Mouse (Mus musculus) CH12.LX (cell line): Measurements from ENCODE around the gene Tll2.

Experiments
- BHLHE40 ChIP-seq: IDR thresholded peaks from 2 replicates; pipeline ENCODE4 v1.6.1; 2011; ENCODE audit warnings: mild to moderate bottlenecking, low read depth, low read length, improper control_type of control experiment
- CHD2 ChIP-seq: IDR thresholded peaks from 2 replicates; pipeline ENCODE4 v1.6.1; 2011; ENCODE audit warnings: low read length, improper control_type of control experiment
- CTCF ChIP-seq, 2 experiments: IDR thresholded peaks in 1 of 2; conservative IDR thresholded peaks in 1 of 2; 2 replicates each; pipeline ENCODE4 v1.5.1; 2011 to 2012; ENCODE audit warnings: low read depth in 2 of 2, low read length in 2 of 2, improper control_type of control experiment in 1 of 2, inconsistent platforms in 1 of 2, mild to moderate bottlenecking in 1 of 2, moderate library complexity in 1 of 2
- EP300 ChIP-seq: IDR thresholded peaks from 2 replicates; pipeline ENCODE4 v1.6.1; 2011; ENCODE audit warnings: low read length, improper control_type of control experiment
- IRF4 ChIP-seq: IDR thresholded peaks from 2 replicates; pipeline ENCODE4 v1.6.1; 2014; ENCODE audit warnings: low read depth, mild to moderate bottlenecking, inconsistent platforms, low read length, improper control_type of control experiment
- JUND ChIP-seq: conservative IDR thresholded peaks from 2 replicates; pipeline ENCODE4 v1.6.1; 2011; ENCODE audit warnings: low read depth, low read length, improper control_type of control experiment
- MAFK ChIP-seq: IDR thresholded peaks from 2 replicates; pipeline ENCODE4 v1.6.1; 2011; ENCODE audit warnings: low read length, improper control_type of control experiment; ENCODE audit not compliant: insufficient replicate concordance
- POLR2A ChIP-seq: IDR thresholded peaks from 2 replicates; pipeline ENCODE4 v1.6.1; 2011; ENCODE audit warnings: low read depth, mild to moderate bottlenecking, improper control_type of control experiment, low read length
- SMC3 ChIP-seq: IDR thresholded peaks from 2 replicates; pipeline ENCODE4 v1.6.1; 2011; ENCODE audit warnings: low read depth, low read length, improper control_type of control experiment
- USF2 ChIP-seq: conservative IDR thresholded peaks from 2 replicates; pipeline ENCODE4 v1.6.1; 2011; ENCODE audit warnings: low read depth, low read length, improper control_type of control experiment

GRCm38 (mm10) chr19:41097038-41097437 lies 109.6 kb downstream of the Tll2 start:
- TF ChIP-seq BHLHE40 (no peak), POLR2A (no peak), CTCF (conservative IDR thresholded peaks at IDR 0.05 in 1 of 2, IDR thresholded peaks at IDR 0.05 in 1 of 2; ENCODE audit: low read depth in 2 of 2, low read length in 2 of 2) (no peak), CHD2 (no peak), MAFK (no peak), EP300 (no peak), SMC3 (no peak), USF2 (no peak), JUND (no peak), IRF4 (no peak)
